In the genomic region with DNA sequence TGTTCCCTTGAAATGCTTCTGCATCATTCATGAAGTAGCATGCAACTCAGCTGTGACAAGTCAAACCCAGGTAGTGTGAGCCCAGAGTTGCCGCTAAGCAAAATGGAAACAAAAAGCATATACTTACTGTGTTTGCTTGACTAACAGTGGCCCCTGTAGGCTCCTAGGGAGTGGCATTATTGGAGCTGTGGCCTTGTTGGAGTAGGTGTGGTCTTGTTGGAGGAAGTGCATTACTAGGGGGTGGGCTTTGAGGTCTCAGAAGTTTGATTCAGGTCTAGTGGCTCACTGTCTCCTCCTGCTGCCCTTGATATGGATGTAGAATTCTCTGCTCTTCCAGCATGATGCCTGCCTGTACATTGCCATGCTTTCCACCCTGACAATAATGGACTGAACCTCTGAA, we compare ENCODE assay signal across 8 mouse cellular contexts. TPM values are rescaled to one million over a fixed set of nuclear protein-coding genes. Genes with fewer than 3 reads are reported as not detected.
DNase-seq lines count a peak whose midpoint lies in the region; ATAC-seq and TF ChIP-seq lines count a peak whose summit lies in the region.

No protein-coding gene starts in this region.

- ATAC-seq in hindbrain, embryonic 12.5 days (ENCODE audit: low FRiP score) = no peak
- no peak for ATAC-seq in intestine, embryonic 16.5 days
- ATAC-seq in stomach, embryonic 14.5 days (ENCODE audit: insufficient number of reproducible peaks, insufficient read depth, low FRiP score, low read depth) = 0 out of 2 replicates have a peak, but pooled peaks have one; percentile 37

- no peak overlapping the region for H3K4me2 ChIP-seq in hindbrain, embryonic 12.5 days (replicated peaks)
- peak overlapping the region; percentile 47; the same call in 1 of the 2 replicates for H3K4me2 ChIP-seq in intestine, embryonic 16.5 days (ENCODE audit: low read depth, low read length)
- peak overlapping the region; percentile 36; the same call in 1 of the 2 replicates for H3K4me2 ChIP-seq in stomach, embryonic 14.5 days (replicated peaks; ENCODE audit: low read depth, low read length)

- 0 out of 2 replicates have a peak overlapping the region, but pooled peaks have one; percentile 28 for H3K4me3 ChIP-seq in hindbrain, embryonic 10.5 days
- H3K4me3 ChIP-seq in hindbrain, embryonic 12.5 days = no peak overlapping the region
- no peak overlapping the region for H3K4me3 ChIP-seq in MEL (ENCODE audit: control insufficient read depth in 1 of 2, insufficient read depth in 1 of 2, low read depth in 2 of 2, low read length in 2 of 2)
- H3K4me3 ChIP-seq in intestine, embryonic 16.5 days (ENCODE audit: low read length) = peak overlapping the region; percentile 24
- 0 out of 2 replicates have a peak overlapping the region, but pooled peaks have one; percentile 1 for H3K4me3 ChIP-seq in stomach, embryonic 14.5 days (ENCODE audit: low read depth, low read length)

- no peaks in the 10 kb centered on the region for H3K9me3 ChIP-seq in hindbrain, embryonic 10.5 days
- H3K9me3 ChIP-seq in hindbrain, embryonic 12.5 days (replicated peaks) = no peaks in the 10 kb centered on the region
- H3K9me3 ChIP-seq in MEL (replicated peaks; ENCODE audit: insufficient read depth, low read length) = no peaks in the 10 kb centered on the region
- H3K9me3 ChIP-seq in intestine, embryonic 16.5 days (ENCODE audit: control insufficient read depth, low read length) = no peaks in the 10 kb centered on the region
- no peaks in the 10 kb centered on the region for H3K9me3 ChIP-seq in stomach, embryonic 14.5 days (ENCODE audit: control insufficient read depth, low read depth, low read length)

- H3K27me3 ChIP-seq in hindbrain, embryonic 10.5 days (ENCODE audit: insufficient read depth, poor library complexity, severe bottlenecking) = peaks cover 17% of the 10 kb centered on the region
- H3K27me3 ChIP-seq in hindbrain, embryonic 12.5 days = peaks cover 19% of the 10 kb centered on the region
- no peaks in the 10 kb centered on the region for H3K27me3 ChIP-seq in MEL (ENCODE audit: control insufficient read depth in 1 of 2, insufficient read depth in 2 of 2, low read length in 2 of 2)
- no peaks in the 10 kb centered on the region for H3K27me3 ChIP-seq in intestine, embryonic 16.5 days (replicated peaks; ENCODE audit: control insufficient read depth, insufficient read depth, low read length)
- H3K27me3 ChIP-seq in stomach, embryonic 14.5 days (ENCODE audit: control insufficient read depth, insufficient read depth, low read length) = no peaks in the 10 kb centered on the region

- DNase-seq in hindbrain, embryonic 10.5 days (ENCODE audit: low spot score) = no peak
- DNase-seq in MEL (ENCODE audit: low read depth, low spot score) = peak; percentile 71
- DNase-seq in left cerebral cortex, adult 8-10 months (ENCODE audit: low spot score in 2 of 2) = no peak
- DNase-seq in c-Kit-positive CD71-positive TER-119-positive erythroid progenitor cells, embryonic 14.5 days (ENCODE audit: low spot score) = no peak
- DNase-seq in cerebellum, adult 9-10 months = no peak

- no peak overlapping the region for H3K27ac ChIP-seq in hindbrain, embryonic 10.5 days
- H3K27ac ChIP-seq in hindbrain, embryonic 12.5 days = no peak overlapping the region
- no peak overlapping the region for H3K27ac ChIP-seq in MEL (ENCODE audit: control insufficient read depth, low read depth, low read length)
- H3K27ac ChIP-seq in intestine, embryonic 16.5 days (ENCODE audit: low read length) = no peak overlapping the region
- no peak overlapping the region for H3K27ac ChIP-seq in stomach, embryonic 14.5 days (ENCODE audit: low read length)

- H3K36me3 ChIP-seq in hindbrain, embryonic 10.5 days = no peaks in the 10 kb centered on the region
- H3K36me3 ChIP-seq in hindbrain, embryonic 12.5 days = no peaks in the 10 kb centered on the region
- H3K36me3 ChIP-seq in MEL (ENCODE audit: control insufficient read depth in 1 of 2, insufficient read depth in 2 of 2, low read length in 2 of 2) = no peaks in the 10 kb centered on the region; a peak in 1 of 4 replicates
- no peaks in the 10 kb centered on the region for H3K36me3 ChIP-seq in intestine, embryonic 16.5 days (ENCODE audit: control insufficient read depth, insufficient read depth, low read length)
- H3K36me3 ChIP-seq in stomach, embryonic 14.5 days (ENCODE audit: control insufficient read depth, insufficient read depth, low read length) = no peaks in the 10 kb centered on the region

- no peaks in the 10 kb centered on the region for H3K4me1 ChIP-seq in hindbrain, embryonic 10.5 days (replicated peaks)
- H3K4me1 ChIP-seq in hindbrain, embryonic 12.5 days = no peaks in the 10 kb centered on the region
- H3K4me1 ChIP-seq in MEL (ENCODE audit: control insufficient read depth in 1 of 2, insufficient read depth in 2 of 2, low read length in 2 of 2) = peaks cover 0 to 6% of the 10 kb centered on the region in 2 experiments; a peak in 1 of 4 replicates
- H3K4me1 ChIP-seq in intestine, embryonic 16.5 days (ENCODE audit: control insufficient read depth, insufficient read depth, low read length) = no peaks in the 10 kb centered on the region
- H3K4me1 ChIP-seq in stomach, embryonic 14.5 days (ENCODE audit: control insufficient read depth, insufficient read depth, low read length) = no peaks in the 10 kb centered on the region

- peak in 1 of 3 experiments; percentile 16; a peak in 2 of 6 replicates for TF ChIP-seq CTCF in MEL (IDR thresholded peaks at IDR 0.05 in 2 of 3, conservative IDR thresholded peaks at IDR 0.05 in 1 of 3; ENCODE audit: control insufficient read depth in 1 of 3, insufficient read depth in 1 of 3, low read depth in 2 of 3, low read length in 3 of 3, poor library complexity in 1 of 3, severe bottlenecking in 1 of 3)

- no peak overlapping the region for H3K9ac ChIP-seq in hindbrain, embryonic 12.5 days
- no peak overlapping the region for H3K9ac ChIP-seq in MEL (ENCODE audit: control insufficient read depth, low read depth, low read length, poor library complexity, severe bottlenecking)
- no peak overlapping the region for H3K9ac ChIP-seq in intestine, embryonic 16.5 days (ENCODE audit: low read depth, low read length)
- H3K9ac ChIP-seq in stomach, embryonic 14.5 days (replicated peaks; ENCODE audit: low read depth, low read length) = no peak overlapping the region

- WGBS in hindbrain, embryonic 10.5 days = 16% methylated on average over 1 of the region's 1 CpGs
- 23% methylated on average over 1 of the region's 1 CpGs for WGBS in hindbrain, embryonic 12.5 days
- 27% methylated on average over 1 of the region's 1 CpGs for WGBS in intestine, embryonic 16.5 days
- 22% methylated on average over 1 of the region's 1 CpGs for WGBS in stomach, embryonic 14.5 days

- TF ChIP-seq RAD21 in MEL (IDR thresholded peaks at IDR 0.05; ENCODE audit: low read depth, low read length) = peak; percentile 4; the same call in 1 of the 2 replicates

- TF ChIP-seq POLR2A in MEL (IDR thresholded peaks at IDR 0.05; ENCODE audit: control insufficient read depth in 1 of 2, insufficient read depth in 1 of 2, low read depth in 1 of 2, low read length in 2 of 2, poor library complexity in 1 of 2) = no peak

- H3K79me2 ChIP-seq in MEL (ENCODE audit: control insufficient read depth, insufficient read depth, low read length, poor library complexity) = no peaks in the 10 kb centered on the region

- no peak for TF ChIP-seq EP300 in MEL (IDR thresholded peaks at IDR 0.05; ENCODE audit: low read depth in 1 of 2, low read length in 2 of 2)

TF ChIP-seq in MEL, 35 proteins besides CTCF, POLR2A, EP300 and RAD21 (continues in another document):
- TF ChIP-seq KAT2A (conservative IDR thresholded peaks at IDR 0.05; ENCODE audit: low read depth, low read length) (no peak), MEF2A (IDR thresholded peaks at IDR 0.05; ENCODE audit: extremely low read depth, insufficient replicate concordance, low read depth, low read length, poor library complexity, severe bottlenecking) (no peak), TAL1 (IDR thresholded peaks at IDR 0.05; ENCODE audit: low read length) (no peak), E2F4 (IDR thresholded peaks at IDR 0.05; ENCODE audit: borderline replicate concordance, low read depth, low read length) (no peak), TCF12 (IDR thresholded peaks at IDR 0.05; ENCODE audit: low read depth, low read length) (no peak), ELF1 (IDR thresholded peaks at IDR 0.05; ENCODE audit: low read depth, low read length) (no peak)

RNA-seq across cellular contexts. Expression of gene Slfn8, which starts 19.7 kb away (rescaled TPM):
- polyA plus RNA-seq in hindbrain, embryonic 10.5 days (2016; fragmentation: Nextera tagmentation; extraction: Ambion mirVana) = 0.19 and 0.24 TPM in 2 replicates
- 0.34 and 0.53 TPM in 2 replicates for polyA plus RNA-seq in hindbrain, embryonic 12.5 days (2016; fragmentation: Nextera tagmentation; extraction: Ambion mirVana)
- total RNA-seq in MEL (2012; rRNA removed) = 9.8 and 11.9 TPM in 2 replicates
- polyA plus RNA-seq in MEL (2012; ENCODE audit: insufficient read depth in 1 of 2, insufficient read length in 2 of 2, low read depth in 1 of 2, low replicate concordance in 2 of 2, missing spikeins in 1 of 2) = 10 to 100 TPM; 11.6 to 47.2 TPM
- polyA plus RNA-seq in intestine, embryonic 16.5 days (2015; fragmentation: Nextera tagmentation; extraction: Ambion mirVana) = 0.53 and 0.59 TPM in 2 replicates
- 0.78 and 0.86 TPM in 2 replicates for polyA plus RNA-seq in stomach, embryonic 14.5 days (2014; fragmentation: Nextera tagmentation; extraction: Ambion mirVana)
- 1 to 10 TPM in 2 of 4 experiments, under 1 TPM in 2; 0.74 to 2.0 (median 1.1) TPM for total RNA-seq in left cerebral cortex, adult 8-10 months (2022)

RNA-seq across cellular contexts. Expression of gene Slfn2, which starts 24.6 kb away (rescaled TPM):
- polyA plus RNA-seq in hindbrain, embryonic 10.5 days (2016; fragmentation: Nextera tagmentation; extraction: Ambion mirVana) = 0.85 and 1.9 TPM in 2 replicates
- polyA plus RNA-seq in hindbrain, embryonic 12.5 days (2016; fragmentation: Nextera tagmentation; extraction: Ambion mirVana) = 1.7 and 2.4 TPM in 2 replicates
- 0.10 and 0.46 TPM in 2 replicates for total RNA-seq in MEL (2012; rRNA removed)
- polyA plus RNA-seq in MEL (2012; ENCODE audit: insufficient read depth in 1 of 2, insufficient read length in 2 of 2, low read depth in 1 of 2, low replicate concordance in 2 of 2, missing spikeins in 1 of 2) = under 1 TPM in 1 of 2 experiments, not detected in 1; 0.07 TPM
- 6.1 and 6.9 TPM in 2 replicates for polyA plus RNA-seq in intestine, embryonic 16.5 days (2015; fragmentation: Nextera tagmentation; extraction: Ambion mirVana)
- 3.4 and 4.9 TPM in 2 replicates for polyA plus RNA-seq in stomach, embryonic 14.5 days (2014; fragmentation: Nextera tagmentation; extraction: Ambion mirVana)
- total RNA-seq in left cerebral cortex, adult 8-10 months (2022) = 1 to 10 TPM; 1.1 to 1.7 (median 1.3) TPM

RNA-seq across cellular contexts. Expression of gene Slfn9, which starts 48.7 kb away (rescaled TPM):
- 5.9 and 8.5 TPM in 2 replicates for polyA plus RNA-seq in hindbrain, embryonic 10.5 days (2016; fragmentation: Nextera tagmentation; extraction: Ambion mirVana)
- polyA plus RNA-seq in hindbrain, embryonic 12.5 days (2016; fragmentation: Nextera tagmentation; extraction: Ambion mirVana) = 10.1 and 10.9 TPM in 2 replicates
- 2.0 and 3.5 TPM in 2 replicates for total RNA-seq in MEL (2012; rRNA removed)
- 1 to 10 TPM in 1 of 2 experiments, not detected in 1; 3.7 TPM for polyA plus RNA-seq in MEL (2012; ENCODE audit: insufficient read depth in 1 of 2, insufficient read length in 2 of 2, low read depth in 1 of 2, low replicate concordance in 2 of 2, missing spikeins in 1 of 2)
- polyA plus RNA-seq in intestine, embryonic 16.5 days (2015; fragmentation: Nextera tagmentation; extraction: Ambion mirVana) = 12.2 and 14.1 TPM in 2 replicates
- polyA plus RNA-seq in stomach, embryonic 14.5 days (2014; fragmentation: Nextera tagmentation; extraction: Ambion mirVana) = 30.6 and 35.9 TPM in 2 replicates
- under 1 TPM; 0.37 to 0.91 (median 0.62) TPM for total RNA-seq in left cerebral cortex, adult 8-10 months (2022)

Comparison
In these comparisons a context has a peak if more than half of its experiments do, and no peak if none do; other contexts are left out.
1. H3K4me3 ChIP-seq: peak in hindbrain, embryonic 10.5 days (single experiment), intestine, embryonic 16.5 days (single experiment) and stomach, embryonic 14.5 days (single experiment); none in hindbrain, embryonic 12.5 days (single experiment) and MEL (0 of 2).